Mouse (Mus musculus) left cerebral cortex, postnatal 10 days (tissue): Measurements from ENCODE around the gene Hist2h2bb. TPM values are rescaled to one million over a fixed set of nuclear protein-coding genes. Genes with fewer than 3 reads are reported as not detected.
A peak's percentile ranks its signal among the peaks of the same experiment; 100 is the strongest.
"Not testable (repeated sequence)": the region's sequence is repeated elsewhere in the genome, so short reads cannot be mapped to it uniquely, and the experiment has no call there.

Experiments
- DNase-seq, 2 experiments: peaks; one replicate each; pipeline ENCODE4 v3.0.0; 2021 to 2022; ENCODE audit warnings: low spot score in 2 of 2, mixed read lengths in 1 of 2; ENCODE audit errors: extremely low spot score in 1 of 2
- intact Hi-C: fragments of 180-260 bp; cut with DNase I; formaldehyde crosslinking; loops from one replicate; pipeline ENCODE4 v1.15.1; 2025
- total RNA-seq, 2 experiments: library from RNA; stranded (reverse); gene quantifications; 2 replicates each; pipeline ENCODE4 v1.2.3; 2021

The Hist2h2bb gene
- total RNA-seq, 2 experiments from 2014 or later, result 161 to 194 TPM

GRCm38 (mm10) chr3:96260220-96260619 is 9.3 kb upstream of the Hist2h2bb start:
- DNase-seq, result no peak
- intact Hi-C loops, result no loop called here

GRCm38 (mm10) chr3:96261623-96262022 is 7.9 kb upstream of the Hist2h2bb start:
- DNase-seq, result no peak
- intact Hi-C loops, result no loop called here

GRCm38 (mm10) chr3:96262216-96262875 is 7.2 kb upstream of the Hist2h2bb start:
- intact Hi-C loops, result no loop called here
- DNase-seq, result peak; percentile 78 to 83

- DNase-seq, result peak; percentile 93 to 98
- intact Hi-C loops, result no loop called here
These were observed 6.5 kb upstream of the Hist2h2bb start, which contains the start of gene Hist2h4 for GRCm38 (mm10) chr3:96262979-96263550. Gene Hist2h4, minus strand, starts transcription at chr3:96263311.

- peak in 1 of 2 experiments; percentile 45 for DNase-seq
- intact Hi-C loops, result no loop called here
These were observed 5.8 kb upstream of the Hist2h2bb start for GRCm38 (mm10) chr3:96263558-96264403.

- intact Hi-C loops, result no loop called here
- no peak for DNase-seq
These were observed 5.1 kb upstream of the Hist2h2bb start for GRCm38 (mm10) chr3:96264404-96264949.

- DNase-seq, result no peak
- intact Hi-C loops, result no loop called here
These were observed 3.3 kb upstream of the Hist2h2bb start for GRCm38 (mm10) chr3:96266132-96266710.

GRCm38 (mm10) chr3:96267541-96267940 is 2.0 kb upstream of the Hist2h2bb start:
- intact Hi-C loops, result no loop called here

GRCm38 (mm10) chr3:96268051-96268775 is 1.3 kb upstream of the Hist2h2bb start, which contains the start of gene Hist2h3b:
Gene Hist2h3b, plus strand, starts transcription at chr3:96268654.
- DNase-seq, result peak; percentile 78 to 86
- intact Hi-C loops, result no loop called here

More at GRCm38 (mm10) chr3:96267541-96267940, 2.0 kb upstream of the Hist2h2bb start:
- DNase-seq, result no peak

GRCm38 (mm10) chr3:96268776-96269378 is 675 bp upstream of the Hist2h2bb start:
- DNase-seq, intact Hi-C loops: not testable (repeated sequence)

GRCm38 (mm10) chr3:96273591-96274465 is 4.3 kb downstream of the Hist2h2bb start:
- intact Hi-C loops, result no loop called here

GRCm38 (mm10) chr3:96277428-96277799 is 7.9 kb downstream of the Hist2h2bb start:
- DNase-seq, result peak in 1 of 2 experiments; percentile 60

More at GRCm38 (mm10) chr3:96273591-96274465, 4.3 kb downstream of the Hist2h2bb start:
- DNase-seq, result no peak

GRCm38 (mm10) chr3:96277800-96278624 is 8.5 kb downstream of the Hist2h2bb start:
- peak; percentile 93 to 95 for DNase-seq
- intact Hi-C loops, result no loop called here

More at GRCm38 (mm10) chr3:96277428-96277799, 7.9 kb downstream of the Hist2h2bb start:
- intact Hi-C loops, result no loop called here

GRCm38 (mm10) chr3:96280660-96281059 is 11.1 kb downstream of the Hist2h2bb start:
- DNase-seq, result no peak
- intact Hi-C loops, result loop anchor here (5.0 kb wide), 2 partner anchors 162 to 222 kb away; no protein-coding TSS in a partner anchor

- intact Hi-C loops, result loop anchor here (5.0 kb wide), 2 partner anchors 158 to 218 kb away; no protein-coding TSS in a partner anchor
These were observed 14.9 kb downstream of the Hist2h2bb start for GRCm38 (mm10) chr3:96284457-96284856.

GRCm38 (mm10) chr3:96287334-96287733 is 17.8 kb downstream of the Hist2h2bb start:
- DNase-seq, intact Hi-C loops: not testable (repeated sequence)

More at GRCm38 (mm10) chr3:96284457-96284856, 14.9 kb downstream of the Hist2h2bb start:
- peak in 1 of 2 experiments; percentile 46 for DNase-seq
